Mouse (Mus musculus) thymus, postnatal 10 days (tissue): ENCODE results near the gene Tecr.
A peak's percentile ranks its signal among the peaks of the same experiment; 100 is the strongest.
"Not testable (repeated sequence)": the region's sequence is repeated elsewhere in the genome, so short reads cannot be mapped to it uniquely, and the experiment has no call there.

Experiments used
- DNase-seq, 2 experiments: peaks; one replicate each; pipeline ENCODE4 v3.0.0; 2021; ENCODE audit warnings: low spot score in 2 of 2

Tecr gene

GRCm38 (mm10) chr8:83618566-83618965, 10.8 kb upstream of the Tecr start:
- DNase-seq: no peak

GRCm38 (mm10) chr8:83617111-83617510, 9.3 kb upstream of the Tecr start:
- no peak for DNase-seq

- DNase-seq: no peak
These were observed 8.9 kb upstream of the Tecr start for GRCm38 (mm10) chr8:83616625-83617024.

- no peak for DNase-seq
These were observed 5.9 kb upstream of the Tecr start for GRCm38 (mm10) chr8:83613695-83614094.

GRCm38 (mm10) chr8:83611921-83612320, 4.2 kb upstream of the Tecr start:
- DNase-seq: peak; percentile 72 to 82

GRCm38 (mm10) chr8:83609547-83610180, 1.9 kb upstream of the Tecr start:
- no peak for DNase-seq

GRCm38 (mm10) chr8:83609086-83609485, 1.3 kb upstream of the Tecr start:
- no peak for DNase-seq

GRCm38 (mm10) chr8:83608398-83608829, 643 bp upstream of the Tecr start:
- peak; percentile 81 to 84 for DNase-seq

GRCm38 (mm10) chr8:83602650-83603029, 5.1 kb downstream of the Tecr start:
- DNase-seq: no peak

- DNase-seq: no peak
These were observed 8.0 kb downstream of the Tecr start for GRCm38 (mm10) chr8:83599814-83600213.

- DNase-seq: no peak
These were observed 9.6 kb downstream of the Tecr start for GRCm38 (mm10) chr8:83598146-83598545.

GRCm38 (mm10) chr8:83596369-83596768, 11.4 kb downstream of the Tecr start:
- DNase-seq: peak in 1 of 2 experiments; percentile 44

GRCm38 (mm10) chr8:83595050-83595345, 12.8 kb downstream of the Tecr start:
- not testable (repeated sequence) for DNase-seq

- DNase-seq: peak; percentile 96 to 97
These were observed 13.4 kb downstream of the Tecr start for GRCm38 (mm10) chr8:83594167-83595049.

- no peak for DNase-seq
These were observed 14.2 kb downstream of the Tecr start for GRCm38 (mm10) chr8:83593325-83594166.

GRCm38 (mm10) chr8:83592682-83593081, 15.1 kb downstream of the Tecr start:
- no peak for DNase-seq

- DNase-seq: no peak
These were observed 17.2 kb downstream of the Tecr start for GRCm38 (mm10) chr8:83590488-83591023.

GRCm38 (mm10) chr8:83588886-83589285, 18.9 kb downstream of the Tecr start:
- no peak for DNase-seq

- no peak for DNase-seq
These were observed 20.1 kb downstream of the Tecr start for GRCm38 (mm10) chr8:83587644-83588043.

- no peak for DNase-seq
These were observed 22.4 kb downstream of the Tecr start for GRCm38 (mm10) chr8:83585333-83585732.

GRCm38 (mm10) chr8:83584771-83585170, 23.0 kb downstream of the Tecr start:
- no peak for DNase-seq

GRCm38 (mm10) chr8:83583236-83583635, 24.5 kb downstream of the Tecr start:
- no peak for DNase-seq
